Mouse (Mus musculus) MEL (cell line): ENCODE measurements around the gene Rpl12. TPM values are rescaled to one million over a fixed set of nuclear protein-coding genes. Genes with fewer than 3 reads are reported as not detected.
A peak's percentile ranks its signal among the peaks of the same experiment; 100 is the strongest.

Experiments
- DNase-seq: peaks from one replicate; pipeline ENCODE4 v3.0.0; 2011; ENCODE audit warnings: low read depth, low spot score
- H3K27ac ChIP-seq: 2 replicates; pipeline ENCODE4 v1.5.1; 2012; ENCODE audit warnings: low read depth, mild to moderate bottlenecking, control low read depth, low read length, moderate library complexity; ENCODE audit not compliant: control insufficient read depth
- H3K27me3 ChIP-seq, 2 experiments: fragments of 150-350 bp in 1 of 2; sonication (generic) in 1 of 2; 2 replicates each; pipeline ENCODE4 v1.6.1; 2012; ENCODE audit warnings: low read length in 2 of 2, mild to moderate bottlenecking in 2 of 2, improper control_type of control experiment in 1 of 2, moderate library complexity in 1 of 2; ENCODE audit not compliant: insufficient read depth in 2 of 2, control insufficient read depth in 1 of 2
- H3K36me3 ChIP-seq, 2 experiments: 2 replicates each; pipeline ENCODE4 v1.6.1; 2012 to 2014; ENCODE audit warnings: low read length in 2 of 2, improper control_type of control experiment in 1 of 2, inconsistent platforms in 1 of 2, mild to moderate bottlenecking in 1 of 2; ENCODE audit not compliant: insufficient read depth in 2 of 2, control insufficient read depth in 1 of 2
- H3K4me1 ChIP-seq, 2 experiments: fragments of 150-350 bp in 1 of 2; sonication (generic) in 1 of 2; 2 replicates each; pipeline ENCODE4 v1.6.1; 2012; ENCODE audit warnings: low read length in 2 of 2, improper control_type of control experiment in 1 of 2, mild to moderate bottlenecking in 1 of 2; ENCODE audit not compliant: insufficient read depth in 2 of 2, control insufficient read depth in 1 of 2
- H3K4me3 ChIP-seq, 2 experiments: fragments of 150-350 bp in 1 of 2; sonication (generic) in 1 of 2; 2 replicates each; pipeline ENCODE4 v1.5.1; 2012; ENCODE audit warnings: low read depth in 2 of 2, low read length in 2 of 2, mild to moderate bottlenecking in 2 of 2, moderate library complexity in 2 of 2, control low read depth in 1 of 2, improper control_type of control experiment in 1 of 2; ENCODE audit not compliant: control insufficient read depth in 1 of 2, insufficient read depth in 1 of 2
- H3K79me2 ChIP-seq: 2 replicates; pipeline ENCODE4 v1.6.1; 2012; ENCODE audit warnings: mild to moderate bottlenecking, low read length, moderate library complexity; ENCODE audit not compliant: control insufficient read depth, poor library complexity, insufficient read depth
- H3K9ac ChIP-seq: 2 replicates; pipeline ENCODE4 v1.6.1; 2012; ENCODE audit warnings: low read depth, mild to moderate bottlenecking, control low read depth, low read length, moderate library complexity; ENCODE audit not compliant: control insufficient read depth, poor library complexity, severe bottlenecking
- H3K9me3 ChIP-seq: fragments of 150-350 bp; sonication (generic); replicated peaks from 2 replicates; pipeline ENCODE4 v1.6.1; 2012; ENCODE audit warnings: mild to moderate bottlenecking, low read length, improper control_type of control experiment, moderate library complexity; ENCODE audit not compliant: insufficient read depth
- BHLHE40 ChIP-seq: IDR thresholded peaks from 2 replicates; pipeline ENCODE4 v1.6.1; 2012; ENCODE audit warnings: low read depth, mild to moderate bottlenecking, inconsistent platforms, low read length, improper control_type of control experiment, borderline replicate concordance
- CHD2 ChIP-seq: IDR thresholded peaks from 2 replicates; pipeline ENCODE4 v1.6.1; 2011; ENCODE audit warnings: low read length, improper control_type of control experiment
- E2F4 ChIP-seq: IDR thresholded peaks from 2 replicates; pipeline ENCODE4 v1.6.1; 2011; ENCODE audit warnings: low read depth, low read length, improper control_type of control experiment, borderline replicate concordance
- EP300 ChIP-seq, 2 experiments: IDR thresholded peaks; 2 replicates each; pipeline ENCODE4 v1.6.1; 2011; ENCODE audit warnings: improper control_type of control experiment in 2 of 2, low read length in 2 of 2, low read depth in 1 of 2, mild to moderate bottlenecking in 1 of 2
- GATA1 ChIP-seq: IDR thresholded peaks from 2 replicates; pipeline ENCODE4 v1.6.1; 2011; ENCODE audit warnings: low read depth, low read length, improper control_type of control experiment
- HCFC1 ChIP-seq: IDR thresholded peaks from 2 replicates; pipeline ENCODE4 v1.6.1; 2012; ENCODE audit warnings: low read depth, mild to moderate bottlenecking, inconsistent platforms, low read length, improper control_type of control experiment, moderate library complexity
- KAT2A ChIP-seq: conservative IDR thresholded peaks from 2 replicates; pipeline ENCODE4 v1.6.1; 2012; ENCODE audit warnings: low read depth, low read length, improper control_type of control experiment, inconsistent platforms
- MAZ ChIP-seq: IDR thresholded peaks from 2 replicates; pipeline ENCODE4 v1.6.1; 2012; ENCODE audit warnings: low read depth, mild to moderate bottlenecking, inconsistent platforms, low read length, improper control_type of control experiment
- MEF2A ChIP-seq: IDR thresholded peaks from 2 replicates; pipeline ENCODE4 v1.6.1; 2014; ENCODE audit warnings: low read depth, mild to moderate bottlenecking, inconsistent platforms, low read length, improper control_type of control experiment; ENCODE audit not compliant: poor library complexity, insufficient replicate concordance, severe bottlenecking; ENCODE audit errors: extremely low read depth
- MXI1 ChIP-seq: IDR thresholded peaks from 2 replicates; pipeline ENCODE4 v1.6.1; 2011; ENCODE audit warnings: mild to moderate bottlenecking, low read depth, low read length, improper control_type of control experiment
- MYB ChIP-seq: IDR thresholded peaks from 2 replicates; pipeline ENCODE4 v1.6.1; 2011; ENCODE audit warnings: mild to moderate bottlenecking, low read depth, low read length, improper control_type of control experiment
- NELFE ChIP-seq: IDR thresholded peaks from 2 replicates; pipeline ENCODE4 v1.6.1; 2011; ENCODE audit warnings: low read depth, low read length, improper control_type of control experiment
- POLR2A ChIP-seq, 2 experiments: IDR thresholded peaks; 2 replicates each; pipeline ENCODE4 v1.6.1; 2011 to 2012; ENCODE audit warnings: low read length in 2 of 2, mild to moderate bottlenecking in 2 of 2, control low read depth in 1 of 2, improper control_type of control experiment in 1 of 2, low read depth in 1 of 2, moderate library complexity in 1 of 2; ENCODE audit not compliant: control insufficient read depth in 1 of 2, insufficient read depth in 1 of 2, poor library complexity in 1 of 2
- POLR2AphosphoS5 ChIP-seq: IDR thresholded peaks from 2 replicates; pipeline ENCODE4 v1.6.1; 2012; ENCODE audit warnings: low read depth, borderline replicate concordance, mild to moderate bottlenecking, inconsistent platforms, low read length, moderate library complexity, mixed read lengths
- RCOR1 ChIP-seq: IDR thresholded peaks from 2 replicates; pipeline ENCODE4 v1.6.1; 2012; ENCODE audit warnings: low read depth, mild to moderate bottlenecking, inconsistent platforms, low read length, improper control_type of control experiment
- TBP ChIP-seq: IDR thresholded peaks from 2 replicates; pipeline ENCODE4 v1.8.0; 2011; ENCODE audit warnings: low read depth, low read length, improper control_type of control experiment
- TCF12 ChIP-seq: IDR thresholded peaks from 2 replicates; pipeline ENCODE4 v1.6.1; 2014; ENCODE audit warnings: low read depth, mild to moderate bottlenecking, inconsistent platforms, low read length, improper control_type of control experiment, moderate library complexity
- USF1 ChIP-seq: IDR thresholded peaks from 2 replicates; pipeline ENCODE4 v1.6.1; 2014; ENCODE audit warnings: low read depth, mild to moderate bottlenecking, inconsistent platforms, low read length, improper control_type of control experiment, moderate library complexity
- ZC3H11A ChIP-seq: IDR thresholded peaks from 2 replicates; pipeline ENCODE4 v1.6.1; 2012; ENCODE audit warnings: low read depth, mild to moderate bottlenecking, inconsistent platforms, low read length, improper control_type of control experiment
- ZKSCAN1 ChIP-seq: IDR thresholded peaks from 2 replicates; pipeline ENCODE4 v1.6.1; 2012; ENCODE audit warnings: low read depth, mild to moderate bottlenecking, inconsistent platforms, low read length, improper control_type of control experiment, moderate library complexity
- ZMIZ1 ChIP-seq: IDR thresholded peaks from 2 replicates; pipeline ENCODE4 v1.6.1; 2012; ENCODE audit warnings: low read depth, mild to moderate bottlenecking, inconsistent platforms, low read length, improper control_type of control experiment, moderate library complexity
- ZNF384 ChIP-seq: IDR thresholded peaks from 2 replicates; pipeline ENCODE4 v1.6.1; 2012; ENCODE audit warnings: low read depth, mild to moderate bottlenecking, inconsistent platforms, low read length, improper control_type of control experiment
- polyA plus RNA-seq, 2 experiments: library from polyadenylated mRNA; stranded (reverse) in 1 of 2; unstranded in 1 of 2; fragments of >175 nt in 1 of 2; fragments of >200 nt in 1 of 2; gene quantifications; 2 replicates each; pipeline versions ENCODE4 v1.2.1 to v1.2.4; 2012; ENCODE audit warnings: low replicate concordance in 2 of 2, low read depth in 1 of 2; ENCODE audit not compliant: insufficient read length in 2 of 2, insufficient read depth in 1 of 2, missing spikeins in 1 of 2
- total RNA-seq: library from RNA; depleted of rRNA; stranded (reverse); fragments of 300-350 nt; gene quantifications from 2 replicates; pipeline ENCODE4 v1.2.3, GENCODE M21; 2012

Rpl12 gene
- total and polyA plus RNA-seq, 3 experiments: 116 to 1,842 TPM; not detected in 1

DNA sequence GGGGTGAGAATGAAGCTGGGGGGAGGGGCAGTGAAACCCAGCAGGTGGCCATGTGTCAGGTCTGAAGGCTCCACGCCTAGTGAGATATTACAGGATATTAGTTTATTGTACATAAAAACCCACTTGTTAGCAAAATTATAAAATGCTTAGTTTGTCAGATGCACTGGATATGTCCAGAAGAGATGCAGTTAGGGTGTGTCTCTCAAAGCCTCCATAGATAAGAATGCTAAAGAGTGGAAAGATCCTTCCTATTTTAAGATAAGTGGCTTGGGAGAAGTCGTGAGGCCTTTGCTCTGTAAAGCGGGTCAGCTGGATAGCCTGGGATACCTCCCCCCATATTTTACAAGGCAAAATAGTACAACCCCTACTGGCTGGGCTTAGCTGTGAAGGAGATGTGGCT, 17.3 kb downstream of the Rpl12 start (continued):
- TF ChIP-seq USF1 (no peak), MAZ (no peak)

DNA sequence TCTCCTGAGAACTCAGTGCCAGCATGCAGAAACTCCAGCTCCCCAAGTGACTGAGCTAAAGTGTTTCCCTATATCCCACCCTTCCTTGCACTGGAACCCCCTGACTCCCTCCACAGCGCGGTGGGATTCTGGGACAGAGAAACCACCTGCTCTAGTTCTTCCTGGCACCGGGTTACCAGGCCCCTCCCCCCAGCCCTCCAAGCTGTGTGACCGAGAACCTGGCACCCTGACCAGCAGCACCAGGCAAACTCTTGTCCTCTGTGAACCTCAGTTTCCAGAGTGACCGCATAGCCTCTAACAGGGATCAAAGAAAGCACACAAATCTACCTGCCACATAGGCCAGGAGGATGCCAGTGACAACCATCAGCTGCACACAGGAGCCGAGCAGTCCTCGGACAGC, 18.3 kb downstream of the Rpl12 start:
- no peak overlapping the region for H3K4me3 ChIP-seq
- no peak overlapping the region; the same call in 1 of the 2 replicates for H3K27ac ChIP-seq
- H3K79me2 ChIP-seq: peaks cover 6% of the 10 kb centered on the region
- TF ChIP-seq TBP: no peak
- TF ChIP-seq POLR2A (IDR thresholded peaks at IDR 0.05; ENCODE audit: control insufficient read depth in 1 of 2, insufficient read depth in 1 of 2, low read depth in 1 of 2, low read length in 2 of 2, poor library complexity in 1 of 2): no peak
- no peak for TF ChIP-seq CHD2
- no peak for TF ChIP-seq GATA1
- no peak for TF ChIP-seq ZNF384
- TF ChIP-seq NELFE: no peak
- TF ChIP-seq TCF12: no peak
- no peak for TF ChIP-seq HCFC1
- no peak for TF ChIP-seq E2F4
- no peak for TF ChIP-seq KAT2A
- TF ChIP-seq RCOR1: no peak
- TF ChIP-seq MXI1: no peak
- no peak for TF ChIP-seq MEF2A
- TF ChIP-seq ZC3H11A: no peak
- no peak for TF ChIP-seq POLR2AphosphoS5
- no peak overlapping the region for H3K9ac ChIP-seq
- H3K4me1 ChIP-seq: peaks cover 25 to 27% of the 10 kb centered on the region in 2 experiments
- no peaks in the 10 kb centered on the region for H3K9me3 ChIP-seq
- peaks cover 0 to 27% of the 10 kb centered on the region in 2 experiments; a peak in 2 of 4 replicates for H3K36me3 ChIP-seq
- H3K27me3 ChIP-seq: no peaks in the 10 kb centered on the region; a peak in 1 of 4 replicates
- no peak for DNase-seq

DNA sequence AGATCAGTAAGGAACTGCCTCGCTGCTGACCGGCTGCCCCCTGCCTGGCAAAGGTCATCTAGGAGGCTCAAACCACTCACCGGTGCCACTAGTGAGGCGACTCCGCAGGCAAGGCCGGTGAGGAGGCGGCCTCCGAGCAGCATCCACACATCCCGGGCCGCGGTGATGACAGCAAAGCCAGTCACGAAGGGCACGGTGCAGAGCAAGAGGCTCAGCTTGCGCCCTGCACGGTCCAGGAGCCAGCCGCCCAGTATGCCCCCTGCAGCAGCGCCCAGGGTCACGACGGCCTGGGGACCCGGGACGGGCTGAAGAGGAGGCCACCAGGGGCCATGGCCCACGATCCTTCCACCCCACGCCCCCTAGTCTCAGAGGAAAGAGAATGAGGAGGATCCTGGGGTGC, 19.9 kb downstream of the Rpl12 start:
- Histone ChIP-seq H3K27me3 (no peaks in the 10 kb centered on the region; a peak in 1 of 4 replicates), H3K27ac (no peak overlapping the region), H3K79me2 (peaks cover 6% of the 10 kb centered on the region), H3K4me1 (peaks cover 25 to 27% of the 10 kb centered on the region in 2 experiments), H3K9ac (peak overlapping the region; percentile 81), H3K9me3 (no peaks in the 10 kb centered on the region), H3K36me3 (peaks cover 0 to 27% of the 10 kb centered on the region in 2 experiments; a peak in 2 of 4 replicates), H3K4me3 (peak overlapping the region; percentile 84 to 95)
- TF ChIP-seq GATA1: no peak
- TF ChIP-seq MXI1: no peak
- TF ChIP-seq MYB: no peak
- no peak for TF ChIP-seq MEF2A
- no peak for TF ChIP-seq NELFE
- TF ChIP-seq RCOR1: no peak
- TF ChIP-seq ZKSCAN1: no peak
- no peak for TF ChIP-seq BHLHE40
- no peak for TF ChIP-seq KAT2A
- TF ChIP-seq EP300 (IDR thresholded peaks at IDR 0.05; ENCODE audit: low read depth in 1 of 2, low read length in 2 of 2): no peak
- TF ChIP-seq TBP: no peak
- TF ChIP-seq ZMIZ1: no peak
- peak; percentile 54 for DNase-seq
